Mouse (Mus musculus) forebrain, embryonic 12.5 days (tissue): ENCODE measurements around the gene Ntn1. TPM values are rescaled to one million over a fixed set of nuclear protein-coding genes. Genes with fewer than 3 reads are reported as not detected.
A peak's percentile ranks its signal among the peaks of the same experiment; 100 is the strongest.

ENCODE experiments used
- ATAC-seq: fragments of 200-750 bp; cut with Nextera tagmentation; 2 replicates; pipeline ENCODE4 v1.8.0; 2017; ENCODE audit warnings: moderate TSS enrichment; ENCODE audit not compliant: low FRiP score
- H3K27ac ChIP-seq: fragments of 300-500 bp; sonication (generic); 2 replicates; pipeline ENCODE4 v1.5.1; 2016; ENCODE audit warnings: mild to moderate bottlenecking
- H3K27me3 ChIP-seq: fragments of 300-500 bp; sonication (generic); 2 replicates; pipeline ENCODE4 v1.6.1; 2016; ENCODE audit warnings: mild to moderate bottlenecking
- H3K36me3 ChIP-seq: fragments of 300-500 bp; sonication (generic); replicated peaks from 2 replicates; pipeline ENCODE4 v1.6.1; 2016; ENCODE audit warnings: mild to moderate bottlenecking
- H3K4me1 ChIP-seq: fragments of 300-500 bp; sonication (generic); 2 replicates; pipeline ENCODE4 v1.6.1; 2016
- H3K4me2 ChIP-seq: fragments of 300-500 bp; sonication (generic); 2 replicates; pipeline ENCODE4 v1.6.1; 2016; ENCODE audit warnings: mild to moderate bottlenecking, moderate library complexity
- H3K4me3 ChIP-seq: fragments of 300-500 bp; sonication (generic); replicated peaks from 2 replicates; pipeline ENCODE4 v1.5.1; 2016; ENCODE audit warnings: mild to moderate bottlenecking
- H3K9ac ChIP-seq: fragments of 300-500 bp; sonication (generic); 2 replicates; pipeline ENCODE4 v1.6.1; 2016; ENCODE audit warnings: mild to moderate bottlenecking
- H3K9me3 ChIP-seq: fragments of 300-500 bp; sonication (generic); 2 replicates; pipeline ENCODE4 v1.6.1; 2016
- WGBS: fragments of 180-500 bp; shearing (Covaris S2); methylation state at CpG from one replicate; pipeline ENCODE4 v1.1.7; 2016; 5-methylcytosine and 5-hydroxymethylcytosine counted together
- polyA plus RNA-seq: library from polyadenylated mRNA; unstranded; fragments of >200 nt; fragmentation: Nextera tagmentation; extraction: Ambion mirVana; gene quantifications from 2 replicates; pipeline ENCODE4 v1.2.1, GENCODE M21; 2016

Gene Ntn1
- polyA plus RNA-seq, 1 experiment from 2014 or later, result 14.2 TPM

GRCm38 (mm10) chr11:68239756-68240155 is 160.9 kb downstream of the Ntn1 start:
- Histone ChIP-seq H3K27me3 (peaks cover 24% of the 10 kb centered on the region; the same call in 1 of the 2 replicates), H3K9ac (no peak overlapping the region), H3K4me2 (no peak overlapping the region), H3K4me3 (no peak overlapping the region), H3K36me3 (peaks cover 5% of the 10 kb centered on the region), H3K9me3 (0 out of 2 replicates have a peak, but pooled peaks cover 3% of the 10 kb centered on the region), H3K27ac (no peak overlapping the region), H3K4me1 (peaks cover 17% of the 10 kb centered on the region)
- no peak for ATAC-seq
- WGBS, result 14% methylated on average over 5 of the region's 5 CpGs

GRCm38 (mm10) chr11:68233469-68233965 is 167.1 kb downstream of the Ntn1 start:
- no peak overlapping the region for H3K27ac ChIP-seq
- peaks cover 20% of the 10 kb centered on the region; the same call in 1 of the 2 replicates for H3K27me3 ChIP-seq
- H3K9ac ChIP-seq, result no peak overlapping the region
- no peak overlapping the region for H3K4me2 ChIP-seq
- 94% methylated on average over 9 of the region's 9 CpGs for WGBS
- peaks cover 17% of the 10 kb centered on the region for H3K4me1 ChIP-seq
- ATAC-seq, result no peak
- H3K36me3 ChIP-seq, result peaks cover 5% of the 10 kb centered on the region
- H3K4me3 ChIP-seq, result no peak overlapping the region
- no peaks in the 10 kb centered on the region for H3K9me3 ChIP-seq

- Histone ChIP-seq H3K27me3 (peaks cover 20% of the 10 kb centered on the region; the same call in 1 of the 2 replicates), H3K9me3 (no peaks in the 10 kb centered on the region), H3K4me3 (no peak overlapping the region), H3K27ac (no peak overlapping the region), H3K9ac (no peak overlapping the region), H3K4me2 (no peak overlapping the region), H3K4me1 (peaks cover 27% of the 10 kb centered on the region), H3K36me3 (no peaks in the 10 kb centered on the region)
- 95% methylated on average over 5 of the region's 5 CpGs for WGBS
- no peak for ATAC-seq
Observed at GRCm38 (mm10) chr11:68231558-68231957, 169.1 kb downstream of the Ntn1 start.

DNA sequence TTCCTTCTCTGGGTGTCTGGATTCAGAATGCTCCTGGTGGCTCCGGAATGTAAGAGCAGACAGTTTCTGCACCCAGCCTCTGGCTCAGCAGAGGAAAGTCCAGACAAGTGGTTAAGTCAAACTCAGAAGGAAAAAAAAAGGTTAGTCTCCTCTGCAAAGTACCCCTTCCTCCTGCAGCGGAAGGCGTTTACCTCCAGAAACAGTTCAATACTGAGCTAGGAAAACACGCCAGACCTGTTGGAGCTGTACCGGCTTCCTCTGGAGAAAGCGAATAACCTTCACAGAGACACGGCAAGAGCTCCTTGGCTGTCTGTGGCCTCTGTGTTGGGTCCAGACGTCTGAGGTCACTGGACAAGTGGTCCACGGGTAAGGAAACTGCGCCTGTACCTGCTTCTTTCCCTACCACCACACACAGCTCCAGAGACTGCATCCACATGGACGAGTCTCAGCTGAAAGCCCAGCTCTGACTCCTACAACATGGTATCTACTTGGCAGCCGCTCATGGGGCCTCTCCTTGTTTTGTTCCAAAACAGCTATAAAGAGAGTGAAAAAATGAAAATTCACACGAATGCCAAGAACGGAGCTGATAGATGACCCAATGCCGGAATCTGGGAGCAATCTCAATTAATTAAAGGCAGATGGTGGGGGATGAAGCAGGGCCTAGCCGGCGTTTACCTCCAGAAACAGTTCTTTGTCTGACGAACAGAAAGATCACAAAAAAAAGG is 171.5 kb downstream of the Ntn1 start:
- Histone ChIP-seq H3K4me2 (no peak overlapping the region), H3K27ac (no peak overlapping the region), H3K4me3 (no peak overlapping the region), H3K9ac (no peak overlapping the region), H3K4me1 (peaks cover 32% of the 10 kb centered on the region), H3K27me3 (peaks cover 15% of the 10 kb centered on the region; the same call in 1 of the 2 replicates), H3K36me3 (no peaks in the 10 kb centered on the region), H3K9me3 (no peaks in the 10 kb centered on the region)
- WGBS, result 54% methylated on average over 18 of the region's 18 CpGs
- no peak for ATAC-seq

GRCm38 (mm10) chr11:68227837-68228236 is 172.8 kb downstream of the Ntn1 start:
- Histone ChIP-seq H3K9ac (no peak overlapping the region), H3K36me3 (no peaks in the 10 kb centered on the region; the same call in 1 of the 2 replicates), H3K4me3 (no peak overlapping the region), H3K27me3 (peaks cover 17% of the 10 kb centered on the region; the same call in 1 of the 2 replicates), H3K4me1 (peaks cover 36% of the 10 kb centered on the region), H3K4me2 (no peak overlapping the region), H3K27ac (no peak overlapping the region), H3K9me3 (no peaks in the 10 kb centered on the region)
- no peak for ATAC-seq
- 81% methylated on average over 6 of the region's 6 CpGs for WGBS

GRCm38 (mm10) chr11:68226654-68227057 is 174.0 kb downstream of the Ntn1 start:
- ATAC-seq, result no peak
- Histone ChIP-seq H3K4me2 (no peak overlapping the region), H3K9me3 (no peaks in the 10 kb centered on the region), H3K4me1 (peaks cover 36% of the 10 kb centered on the region), H3K9ac (no peak overlapping the region), H3K4me3 (no peak overlapping the region), H3K36me3 (no peaks in the 10 kb centered on the region; the same call in 1 of the 2 replicates), H3K27me3 (peaks cover 21% of the 10 kb centered on the region; the same call in 1 of the 2 replicates), H3K27ac (no peak overlapping the region)
- WGBS, result 14% methylated on average over 5 of the region's 5 CpGs

GRCm38 (mm10) chr11:68223143-68223542 is 177.5 kb downstream of the Ntn1 start:
- Histone ChIP-seq H3K9ac (no peak overlapping the region; the same call in 1 of the 2 replicates), H3K27me3 (peaks cover 14% of the 10 kb centered on the region; the same call in 1 of the 2 replicates), H3K36me3 (no peaks in the 10 kb centered on the region; the same call in 1 of the 2 replicates), H3K4me2 (no peak overlapping the region), H3K4me3 (no peak overlapping the region), H3K9me3 (no peaks in the 10 kb centered on the region), H3K27ac (no peak overlapping the region), H3K4me1 (peaks cover 19% of the 10 kb centered on the region)
- no peak for ATAC-seq
- 73% methylated on average over 13 of the region's 13 CpGs for WGBS

- ATAC-seq, result no peak
- H3K27me3 ChIP-seq, result 0 out of 2 replicates have a peak, but pooled peaks cover 6% of the 10 kb centered on the region
- 93% methylated on average over 7 of the region's 7 CpGs for WGBS
Observed at GRCm38 (mm10) chr11:68222209-68222608, 178.4 kb downstream of the Ntn1 start.

GRCm38 (mm10) chr11:68220733-68221132 is 179.9 kb downstream of the Ntn1 start:
- Histone ChIP-seq H3K27me3 (0 out of 2 replicates have a peak, but pooled peaks cover 9% of the 10 kb centered on the region), H3K9ac (no peak overlapping the region), H3K4me3 (no peak overlapping the region), H3K36me3 (no peaks in the 10 kb centered on the region; the same call in 1 of the 2 replicates), H3K4me1 (peaks cover 21% of the 10 kb centered on the region), H3K4me2 (no peak overlapping the region), H3K9me3 (no peaks in the 10 kb centered on the region), H3K27ac (no peak overlapping the region)
- 80% methylated on average over 4 of the region's 4 CpGs for WGBS
- no peak for ATAC-seq

More at GRCm38 (mm10) chr11:68222209-68222608, 178.4 kb downstream of the Ntn1 start:
- H3K9ac ChIP-seq, result peak overlapping the region; percentile 25; the same call in 1 of the 2 replicates
- no peaks in the 10 kb centered on the region for H3K9me3 ChIP-seq
- no peak overlapping the region for H3K4me2 ChIP-seq
- H3K36me3 ChIP-seq, result no peaks in the 10 kb centered on the region; the same call in 1 of the 2 replicates
- H3K4me1 ChIP-seq, result peaks cover 18% of the 10 kb centered on the region
- H3K27ac ChIP-seq, result no peak overlapping the region
- H3K4me3 ChIP-seq, result no peak overlapping the region

DNA sequence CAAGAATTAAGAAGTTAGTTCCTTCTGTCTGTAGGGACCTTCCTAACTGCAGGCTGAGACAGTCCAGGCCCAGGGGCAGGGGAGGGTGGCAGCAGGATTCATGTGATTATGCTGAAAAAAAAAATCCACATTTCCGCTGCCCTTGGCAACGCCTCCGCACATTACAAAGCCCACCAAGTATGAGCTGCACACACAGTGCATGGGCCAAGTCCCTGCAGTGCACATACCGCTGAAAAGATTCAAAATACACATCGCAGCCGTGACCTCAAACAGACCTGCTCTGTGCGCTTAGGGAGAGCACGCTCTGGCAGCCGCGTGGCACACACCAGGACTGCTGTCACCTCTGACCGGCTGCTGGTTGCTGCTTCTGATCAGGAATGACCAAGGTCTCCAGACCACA is 184.6 kb downstream of the Ntn1 start:
- 54% methylated on average over 11 of the region's 11 CpGs for WGBS
- peak overlapping the region; percentile 86 for H3K27ac ChIP-seq
- H3K4me1 ChIP-seq, result peaks cover 45% of the 10 kb centered on the region
- 0 out of 2 replicates have a peak, but pooled peaks cover 5% of the 10 kb centered on the region for H3K36me3 ChIP-seq
- no peak overlapping the region for H3K4me2 ChIP-seq
- no peak overlapping the region for H3K4me3 ChIP-seq
- H3K9me3 ChIP-seq, result no peaks in the 10 kb centered on the region
- no peak overlapping the region for H3K9ac ChIP-seq
- peaks cover 3% of the 10 kb centered on the region; the same call in 1 of the 2 replicates for H3K27me3 ChIP-seq
- no peak for ATAC-seq

GRCm38 (mm10) chr11:68215206-68215912 is 185.3 kb downstream of the Ntn1 start:
- Histone ChIP-seq H3K9ac (no peak overlapping the region), H3K27me3 (peaks cover 3% of the 10 kb centered on the region; the same call in 1 of the 2 replicates), H3K4me3 (no peak overlapping the region), H3K4me2 (peak overlapping the region; percentile 30), H3K9me3 (no peaks in the 10 kb centered on the region), H3K27ac (peak overlapping the region; percentile 86), H3K36me3 (0 out of 2 replicates have a peak, but pooled peaks cover 5% of the 10 kb centered on the region), H3K4me1 (peaks cover 45% of the 10 kb centered on the region)
- peak; percentile 85 for ATAC-seq
- WGBS, result 11% methylated on average over 6 of the region's 6 CpGs
